Mouse (Mus musculus) limb, embryonic 12.5 days (tissue): ENCODE measurements around the gene Lbx2. TPM values are rescaled to one million over a fixed set of nuclear protein-coding genes. Genes with fewer than 3 reads are reported as not detected.

Experiments
- ATAC-seq: fragments of 200-750 bp; cut with Nextera tagmentation; 2 replicates; pipeline ENCODE4 v1.8.0; 2017; ENCODE audit warnings: low read depth, moderate TSS enrichment; ENCODE audit not compliant: insufficient number of reproducible peaks, insufficient read depth, low FRiP score, low TSS enrichment
- H3K27ac ChIP-seq: fragments of 300-500 bp; sonication (generic); 2 replicates; pipeline ENCODE4 v1.5.1; 2016; ENCODE audit warnings: mild to moderate bottlenecking, moderate library complexity
- H3K27me3 ChIP-seq: fragments of 300-500 bp; sonication (generic); 2 replicates; pipeline ENCODE4 v1.6.1; 2016; ENCODE audit warnings: mild to moderate bottlenecking, moderate library complexity
- H3K36me3 ChIP-seq: fragments of 300-500 bp; sonication (generic); 2 replicates; pipeline ENCODE4 v1.6.1; 2016; ENCODE audit warnings: mild to moderate bottlenecking, moderate library complexity
- H3K4me1 ChIP-seq: fragments of 300-500 bp; sonication (generic); replicated peaks from 2 replicates; pipeline ENCODE4 v1.6.1; 2016
- H3K4me2 ChIP-seq: fragments of 300-500 bp; sonication (generic); 2 replicates; pipeline ENCODE4 v1.6.1; 2016; ENCODE audit warnings: mild to moderate bottlenecking, moderate library complexity
- H3K4me3 ChIP-seq: fragments of 300-500 bp; sonication (generic); replicated peaks from 2 replicates; pipeline ENCODE4 v1.5.1; 2016; ENCODE audit warnings: mild to moderate bottlenecking
- H3K9ac ChIP-seq: fragments of 300-500 bp; sonication (generic); replicated peaks from 2 replicates; pipeline ENCODE4 v1.6.1; 2016; ENCODE audit warnings: mild to moderate bottlenecking, moderate library complexity
- H3K9me3 ChIP-seq: fragments of 300-500 bp; sonication (generic); 2 replicates; pipeline ENCODE4 v1.6.1; 2016; ENCODE audit warnings: mild to moderate bottlenecking, moderate library complexity
- WGBS: fragments of 180-500 bp; shearing (Covaris S2); methylation state at CpG from one replicate; pipeline ENCODE4 v1.1.7; 2016; 5-methylcytosine and 5-hydroxymethylcytosine counted together
- polyA plus RNA-seq: library from polyadenylated mRNA; unstranded; fragments of >200 nt; fragmentation: Nextera tagmentation; extraction: Ambion mirVana; gene quantifications from 2 replicates; pipeline ENCODE4 v1.2.1, GENCODE M21; 2016

Gene Lbx2
- polyA plus RNA-seq, 1 experiment from 2014 or later = 6.7 TPM

DNA sequence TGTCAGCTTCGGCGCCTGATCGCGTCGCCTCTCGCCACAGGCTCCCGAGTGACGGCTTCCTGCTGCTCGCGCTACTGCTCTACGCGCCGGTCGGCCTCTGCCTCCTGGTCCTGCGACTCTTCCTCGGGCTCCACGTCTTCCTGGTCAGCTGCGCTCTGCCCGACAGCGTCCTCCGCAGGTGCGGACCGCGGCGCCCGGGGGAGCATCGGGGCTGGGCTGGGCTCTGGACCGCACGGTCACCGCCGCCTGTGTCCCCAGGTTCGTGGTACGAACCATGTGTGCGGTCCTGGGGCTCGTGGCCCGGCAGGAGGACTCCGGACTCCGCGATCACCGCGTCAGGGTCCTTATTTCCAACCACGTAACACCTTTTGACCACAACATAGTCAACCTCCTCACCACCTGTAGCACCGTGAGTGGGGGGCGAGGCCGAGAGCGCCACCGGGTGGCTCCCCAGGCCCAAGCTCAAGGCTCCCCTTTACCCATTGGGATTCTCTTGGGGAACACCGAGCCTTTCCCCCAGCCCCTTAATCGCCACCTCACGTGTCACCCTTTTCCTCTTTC, 31.2 kb upstream of the Lbx2 start, which contains the start of gene Htra2:
Htra2 (minus strand) TSS at position 403 of the 561 bp plus-strand sequence.
- ATAC-seq = peak; percentile 4; the same call in 1 of the 2 replicates
- WGBS = under 1% methylated on average over 49 of the region's 50 CpGs
- Histone ChIP-seq H3K4me2 (peak within 1 kb of the TSS; percentile 73), H3K27me3 (peaks cover 11% of the 10 kb centered on the region), H3K4me3 (peak within 1 kb of the TSS; percentile 97), H3K36me3 (peaks cover 45% of the 10 kb centered on the region), H3K27ac (peak within 1 kb of the TSS; percentile 93), H3K4me1 (peaks cover 23% of the 10 kb centered on the region), H3K9ac (peak within 1 kb of the TSS; percentile 88), H3K9me3 (no peaks in the 10 kb centered on the region)

DNA sequence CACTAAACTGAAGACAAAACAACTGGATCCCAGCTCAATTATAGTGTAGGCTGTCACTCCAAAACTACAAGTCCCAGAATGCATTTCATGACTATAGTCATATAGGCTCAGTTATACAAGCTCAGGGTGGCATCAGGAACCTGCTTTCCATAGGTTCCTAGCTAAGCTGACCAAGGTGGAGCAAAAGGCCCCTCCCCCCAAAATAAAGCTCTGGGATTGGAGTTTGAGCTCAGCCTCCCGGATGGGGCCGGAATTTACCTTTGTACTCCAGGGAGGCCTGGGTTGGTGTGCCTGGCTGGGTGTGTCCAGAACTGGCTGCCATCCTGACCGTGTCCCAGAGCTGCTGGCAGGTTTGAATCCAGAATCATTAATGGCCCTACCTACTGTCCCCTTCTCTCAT, 28.4 kb upstream of the Lbx2 start, which contains the start of gene Dqx1:
Dqx1 (plus strand) TSS at position 55 of the 400 bp plus-strand sequence.
- no peak within 1 kb of the TSS for H3K4me2 ChIP-seq
- peaks cover 39% of the 10 kb centered on the region for H3K27me3 ChIP-seq
- H3K36me3 ChIP-seq = peaks cover 23% of the 10 kb centered on the region
- ATAC-seq = no peak
- no peak within 1 kb of the TSS for H3K27ac ChIP-seq
- 51% methylated on average over 3 of the region's 3 CpGs for WGBS
- H3K9ac ChIP-seq = no peak within 1 kb of the TSS
- no peak within 1 kb of the TSS for H3K4me3 ChIP-seq
- peaks cover 18% of the 10 kb centered on the region for H3K4me1 ChIP-seq
- H3K9me3 ChIP-seq = no peaks in the 10 kb centered on the region

DNA sequence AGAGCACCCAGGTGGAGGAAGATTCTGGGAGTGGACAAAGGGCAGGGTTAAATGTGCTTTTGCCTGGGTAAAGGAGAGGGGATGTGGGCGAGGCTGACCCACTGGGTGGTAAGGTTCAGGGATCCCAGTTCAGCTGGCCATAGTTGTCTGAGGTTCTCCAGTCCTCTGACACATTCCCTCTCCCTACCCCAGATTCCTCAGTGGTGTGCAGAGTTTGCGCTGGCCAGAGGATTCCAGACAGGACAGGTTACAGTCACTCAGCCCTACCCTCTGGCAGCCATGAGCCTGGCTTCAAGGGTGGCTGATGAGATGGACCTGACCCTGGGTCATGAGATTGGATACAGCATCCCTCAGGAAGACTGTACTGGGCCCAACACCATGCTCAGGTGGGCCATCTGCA, 27.4 kb upstream of the Lbx2 start:
- whole genome bisulfite sequencing = 91% methylated on average over 2 of the region's 2 CpGs
- Histone ChIP-seq H3K27ac (no peak overlapping the region), H3K4me2 (no peak overlapping the region), H3K9ac (no peak overlapping the region), H3K9me3 (no peaks in the 10 kb centered on the region), H3K36me3 (peaks cover 23% of the 10 kb centered on the region), H3K27me3 (peaks cover 48% of the 10 kb centered on the region), H3K4me3 (no peak overlapping the region), H3K4me1 (peaks cover 10% of the 10 kb centered on the region)
- ATAC-seq = no peak

DNA sequence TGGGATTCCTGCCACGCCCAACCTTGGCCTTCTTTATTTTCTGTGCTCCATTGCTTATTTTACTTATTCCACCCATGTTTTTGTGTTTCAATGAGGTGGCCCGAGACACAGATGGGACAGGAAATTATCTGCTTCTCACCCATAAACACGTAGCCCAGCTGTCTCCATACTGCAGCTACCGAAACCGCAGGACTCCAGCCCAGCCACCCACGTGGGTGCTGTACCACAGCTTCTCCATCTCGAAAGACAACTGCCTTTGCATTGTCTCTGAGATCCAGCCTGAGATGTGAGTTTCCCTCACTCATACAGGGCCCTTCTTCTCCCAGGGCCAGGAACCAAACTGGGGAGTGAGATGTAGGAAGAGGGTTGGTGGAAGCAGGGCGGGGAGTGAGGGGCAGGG, 20.2 kb upstream of the Lbx2 start:
- no peak overlapping the region for H3K27ac ChIP-seq
- H3K4me1 ChIP-seq = peaks cover 22% of the 10 kb centered on the region
- WGBS = 45% methylated on average over 8 of the region's 8 CpGs
- peaks cover 99% of the 10 kb centered on the region for H3K27me3 ChIP-seq
- H3K9me3 ChIP-seq = no peaks in the 10 kb centered on the region
- ATAC-seq = no peak
- H3K9ac ChIP-seq = no peak overlapping the region
- H3K36me3 ChIP-seq = no peaks in the 10 kb centered on the region
- H3K4me3 ChIP-seq = no peak overlapping the region
- no peak overlapping the region for H3K4me2 ChIP-seq

DNA sequence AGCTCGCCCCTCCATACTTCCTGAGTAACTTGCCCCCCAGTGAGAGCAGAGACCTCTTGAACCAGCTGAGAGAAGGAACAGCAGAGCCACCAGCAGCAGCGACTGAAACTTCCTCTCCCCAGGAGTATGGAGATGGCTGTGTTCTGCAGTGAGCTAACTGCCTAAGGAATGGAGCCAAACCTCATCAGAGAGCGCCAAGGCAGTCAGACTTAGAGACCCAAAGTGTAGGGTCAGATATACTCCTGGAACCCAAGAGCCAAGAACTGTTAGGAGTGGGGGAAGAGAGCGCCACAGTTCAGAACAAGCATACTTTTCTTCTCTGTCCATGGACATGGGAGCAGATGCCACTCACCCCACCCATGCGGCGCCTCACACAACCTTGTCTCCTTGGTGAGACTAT, 19.7 kb upstream of the Lbx2 start:
- Histone ChIP-seq H3K4me1 (peaks cover 26% of the 10 kb centered on the region), H3K36me3 (no peaks in the 10 kb centered on the region), H3K4me3 (no peak overlapping the region), H3K9ac (no peak overlapping the region), H3K27ac (no peak overlapping the region), H3K9me3 (no peaks in the 10 kb centered on the region), H3K27me3 (peaks cover 99% of the 10 kb centered on the region), H3K4me2 (no peak overlapping the region)
- WGBS = 22% methylated on average over 6 of the region's 6 CpGs
- no peak for ATAC-seq

DNA sequence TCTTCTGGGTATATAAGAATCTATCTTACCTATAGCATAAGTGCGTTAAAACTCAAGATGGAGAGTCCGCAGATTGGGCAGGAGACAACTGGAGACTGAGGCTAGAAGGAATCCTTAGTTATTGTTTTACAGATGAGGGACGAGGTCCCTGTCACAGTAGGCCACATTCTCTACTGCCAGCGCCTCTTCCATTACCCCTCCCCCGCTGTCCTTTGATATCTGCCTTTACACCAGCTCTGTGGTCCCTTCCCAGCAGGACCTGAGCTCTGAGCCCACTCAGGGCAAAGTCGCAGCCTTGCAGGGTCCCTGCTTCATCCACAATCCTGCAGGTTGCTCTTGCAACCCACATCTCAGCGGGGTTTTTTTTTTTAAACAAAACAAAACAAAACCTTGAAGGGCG, 17.9 kb upstream of the Lbx2 start:
- no peak overlapping the region for H3K4me2 ChIP-seq
- 5% methylated on average over 8 of the region's 8 CpGs for WGBS
- no peaks in the 10 kb centered on the region for H3K9me3 ChIP-seq
- no peak overlapping the region for H3K9ac ChIP-seq
- H3K4me1 ChIP-seq = peaks cover 28% of the 10 kb centered on the region
- no peak overlapping the region for H3K4me3 ChIP-seq
- H3K27ac ChIP-seq = no peak overlapping the region
- no peaks in the 10 kb centered on the region for H3K36me3 ChIP-seq
- ATAC-seq = no peak
- H3K27me3 ChIP-seq = peaks cover 99% of the 10 kb centered on the region

DNA sequence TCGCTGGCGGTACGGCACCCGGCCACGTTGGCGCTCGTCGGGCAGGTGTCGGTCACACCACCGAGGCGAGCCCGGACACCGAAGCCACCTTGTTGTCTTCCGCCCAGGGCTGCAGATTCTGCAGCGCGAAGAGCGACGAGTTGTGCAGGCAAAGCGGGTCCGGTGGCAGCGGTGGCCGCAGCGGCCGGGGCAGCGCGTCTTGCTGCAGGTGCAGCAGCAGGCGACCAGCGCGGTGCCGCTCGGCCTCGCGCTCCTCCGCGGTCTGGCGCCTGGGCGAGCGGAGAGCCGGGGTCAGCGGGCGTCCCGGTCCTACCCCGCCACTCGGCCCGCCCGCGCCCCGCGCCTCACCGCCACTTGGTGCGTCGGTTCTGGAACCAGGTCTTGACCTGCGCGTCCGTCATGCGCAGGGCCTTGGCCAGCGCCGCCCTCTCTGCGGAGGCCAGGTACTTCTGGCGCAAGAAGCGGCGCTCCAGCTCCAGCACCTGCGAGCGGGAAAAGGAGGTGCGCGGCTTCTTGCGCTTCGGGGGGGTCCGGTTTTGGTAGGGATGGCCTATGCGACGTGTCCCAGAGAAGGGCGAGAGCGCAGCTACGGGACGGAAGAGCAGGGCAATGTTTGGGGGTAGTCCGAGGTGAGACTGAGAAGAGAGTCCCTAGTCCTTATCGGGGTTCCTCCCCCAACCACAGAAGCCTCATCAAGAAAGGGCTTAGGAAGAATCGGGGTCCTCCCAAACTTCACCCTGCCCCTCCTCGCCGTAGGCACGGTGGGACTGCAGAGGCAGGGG, 17.3 kb upstream of the Lbx2 start:
- ATAC-seq = no peak
- Histone ChIP-seq H3K4me1 (peaks cover 28% of the 10 kb centered on the region), H3K4me2 (peak overlapping the region; percentile 39), H3K27me3 (peaks cover 99% of the 10 kb centered on the region), H3K9ac (0 out of 2 replicates have a peak overlapping the region, but pooled peaks have one; percentile 8), H3K9me3 (no peaks in the 10 kb centered on the region), H3K27ac (no peak overlapping the region), H3K36me3 (no peaks in the 10 kb centered on the region), H3K4me3 (peak overlapping the region; percentile 29)
- WGBS = under 1% methylated on average over 81 of the region's 81 CpGs

DNA sequence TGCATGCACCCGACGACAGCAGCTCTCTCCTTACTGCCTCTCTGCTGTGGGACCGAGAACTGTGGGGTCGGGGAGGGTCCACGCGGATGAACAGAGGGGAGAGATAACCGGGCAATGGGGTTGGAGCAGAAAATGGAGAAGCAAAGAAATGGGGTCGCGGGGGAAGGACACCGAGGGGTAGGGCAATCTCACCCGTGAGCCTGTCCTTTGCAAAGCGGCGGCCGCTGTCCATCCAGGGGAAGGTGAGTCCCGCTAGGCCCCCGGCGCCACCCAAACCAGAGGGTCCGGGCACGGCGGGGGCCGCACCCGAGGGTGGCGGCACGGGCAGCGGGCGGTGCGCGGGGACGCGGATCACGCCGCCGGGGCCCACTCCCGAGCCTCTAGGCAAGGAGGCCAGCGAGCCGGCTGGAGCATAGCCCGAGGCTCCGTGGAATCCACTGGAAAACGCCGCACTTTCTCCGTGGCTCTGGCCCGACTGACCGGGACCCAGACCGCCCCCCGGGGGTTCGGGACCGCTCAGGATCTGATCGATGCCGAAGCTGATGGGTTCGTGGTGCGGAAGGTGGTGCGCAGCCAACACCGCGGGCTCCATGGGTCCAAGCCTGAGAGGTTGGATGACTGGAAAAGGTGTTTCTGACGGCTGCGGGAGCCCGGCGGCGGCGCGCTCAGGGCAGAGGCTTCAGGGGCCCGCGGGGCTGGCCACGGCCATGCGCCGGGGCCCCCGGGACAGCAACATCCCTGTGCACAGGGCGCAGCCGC, 16.5 kb upstream of the Lbx2 start:
- Histone ChIP-seq H3K9ac (no peak overlapping the region), H3K9me3 (no peaks in the 10 kb centered on the region), H3K4me3 (peak overlapping the region; percentile 29), H3K27me3 (peaks cover 99% of the 10 kb centered on the region), H3K4me1 (peaks cover 28% of the 10 kb centered on the region), H3K4me2 (peak overlapping the region; percentile 46), H3K36me3 (no peaks in the 10 kb centered on the region), H3K27ac (no peak overlapping the region)
- 1% methylated on average over 68 of the region's 69 CpGs for WGBS
- no peak for ATAC-seq

DNA sequence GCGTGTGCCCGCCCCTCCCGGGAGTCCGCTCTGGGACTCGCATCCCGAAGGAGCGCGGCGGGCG, 16.1 kb upstream of the Lbx2 start, which contains the start of gene Tlx2:
Tlx2 (minus strand) TSS at position 47 of the 64 bp plus-strand sequence.
- ATAC-seq = no peak
- peaks cover 99% of the 10 kb centered on the region for H3K27me3 ChIP-seq
- peak within 1 kb of the TSS; percentile 29 for H3K4me3 ChIP-seq
- no peak within 1 kb of the TSS for H3K27ac ChIP-seq
- peaks cover 28% of the 10 kb centered on the region for H3K4me1 ChIP-seq
- H3K9ac ChIP-seq = peak within 1 kb of the TSS; percentile 18; the same call in 1 of the 2 replicates
- WGBS = 0% methylated on average over 10 of the region's 10 CpGs
- peak within 1 kb of the TSS; percentile 46 for H3K4me2 ChIP-seq
- no peaks in the 10 kb centered on the region for H3K36me3 ChIP-seq
- no peaks in the 10 kb centered on the region for H3K9me3 ChIP-seq

DNA sequence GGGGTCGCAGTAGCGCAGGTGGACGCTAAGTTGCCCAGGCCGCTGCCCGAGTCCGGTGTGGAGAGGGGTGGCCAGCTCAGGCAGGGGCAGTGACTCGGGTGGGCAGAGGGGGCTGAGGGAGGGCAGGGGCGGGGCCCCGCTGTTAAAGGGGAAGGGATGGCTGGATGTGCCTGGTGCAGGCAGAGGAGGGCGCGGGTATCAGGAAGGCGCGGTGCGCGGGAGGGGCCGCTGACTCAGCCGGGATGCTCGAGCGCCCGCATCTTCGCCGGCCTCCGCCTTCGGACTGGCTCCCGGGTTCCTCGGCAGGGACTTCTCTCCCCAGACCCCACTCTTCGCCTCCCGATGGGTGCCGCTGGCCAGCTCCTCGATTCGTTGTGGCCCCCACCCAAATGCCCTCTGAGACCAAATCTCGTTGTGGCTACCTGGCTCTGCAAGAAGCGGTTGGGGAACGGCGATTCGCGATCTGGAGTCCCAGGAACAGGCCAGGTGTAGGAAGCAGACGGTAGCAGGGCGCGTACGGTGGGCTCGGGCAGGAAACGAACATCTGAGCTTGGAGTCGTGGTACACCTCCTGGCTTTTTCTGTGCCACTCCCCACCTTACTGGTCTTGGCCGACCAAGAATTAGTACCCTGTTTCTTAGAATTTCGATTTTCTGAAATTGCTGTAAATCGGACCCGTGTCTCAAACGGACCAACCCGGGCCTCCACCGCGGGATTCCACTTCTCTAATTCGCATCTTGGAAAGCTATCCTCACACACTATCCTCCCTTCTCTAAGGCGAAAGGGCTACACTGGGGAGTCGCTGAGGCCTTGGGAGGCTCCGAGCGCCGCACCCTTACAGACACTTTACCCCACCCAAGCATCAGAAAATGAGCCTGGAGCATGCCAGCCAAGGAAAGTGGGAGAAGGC, 15.6 kb upstream of the Lbx2 start:
- Histone ChIP-seq H3K4me2 (peak overlapping the region; percentile 46), H3K27me3 (peaks cover 97% of the 10 kb centered on the region), H3K4me3 (peak overlapping the region; percentile 29), H3K4me1 (peaks cover 28% of the 10 kb centered on the region), H3K9me3 (no peaks in the 10 kb centered on the region), H3K9ac (peak overlapping the region; percentile 18; the same call in 1 of the 2 replicates), H3K36me3 (no peaks in the 10 kb centered on the region), H3K27ac (no peak overlapping the region)
- ATAC-seq = no peak
- WGBS = under 1% methylated on average over 58 of the region's 58 CpGs

DNA sequence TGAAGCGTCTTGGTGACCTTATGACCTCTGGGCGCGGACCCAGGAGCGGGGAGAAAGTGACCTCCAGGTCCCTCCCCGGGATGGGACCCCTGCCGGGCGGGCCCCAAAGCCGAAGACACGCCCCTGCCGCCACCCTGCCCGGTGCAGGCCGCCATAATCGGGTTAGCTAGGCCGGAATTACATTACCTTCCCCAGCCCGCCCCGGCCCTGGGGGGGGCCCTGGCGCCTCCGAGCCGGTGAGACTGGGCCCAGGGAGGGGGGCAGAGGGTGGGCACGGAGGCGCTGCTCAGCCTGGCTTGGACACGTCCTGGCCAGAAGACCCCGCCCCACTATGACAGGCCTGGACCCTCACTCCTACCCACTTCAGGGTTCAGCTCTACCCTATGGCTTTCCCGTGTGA, 14.9 kb upstream of the Lbx2 start:
- Histone ChIP-seq H3K4me1 (peaks cover 28% of the 10 kb centered on the region), H3K27me3 (peaks cover 97% of the 10 kb centered on the region), H3K4me3 (peak overlapping the region; percentile 17), H3K27ac (no peak overlapping the region), H3K9ac (peak overlapping the region; percentile 18; the same call in 1 of the 2 replicates), H3K4me2 (peak overlapping the region; percentile 46), H3K9me3 (no peaks in the 10 kb centered on the region), H3K36me3 (no peaks in the 10 kb centered on the region)
- no peak for ATAC-seq
- 2% methylated on average over 24 of the region's 24 CpGs for WGBS
